12 mouse cellular contexts compared by ENCODE assay signal in genomic region chr19:17256388-17256787, GRCm38 (mm10).
A peak's percentile ranks its signal among the peaks of the same experiment; 100 is the strongest.
DNase-seq lines count a peak whose midpoint lies in the region; ATAC-seq and TF ChIP-seq lines count a peak whose summit lies in the region.
"Had no signal": no experiment of that assay in that cellular context is flagged by ENCODE, and none has a peak within 500 bp of the region (broad histone marks: within the 10 kb centered on the region; RNA-seq: fewer than 3 reads in every experiment).

No protein-coding gene starts in this region.

- TF ChIP-seq POLR2A in CH12.LX (IDR thresholded peaks at IDR 0.05; ENCODE audit: low read depth, low read length), result no peak

- H3K27me3 ChIP-seq in kidney, postnatal 0 days (ENCODE audit: insufficient read depth, low read length), result no peaks in the 10 kb centered on the region
- H3K27me3 ChIP-seq in CH12.LX (replicated peaks), result no peaks in the 10 kb centered on the region
- no peaks in the 10 kb centered on the region for H3K27me3 ChIP-seq in neural tube, embryonic 14.5 days (ENCODE audit: control insufficient read depth, insufficient read depth, low read length)

- H3K4me1 ChIP-seq in kidney, postnatal 0 days (replicated peaks; ENCODE audit: insufficient read depth, low read length), result no peaks in the 10 kb centered on the region
- peaks cover 26 to 48% of the 10 kb centered on the region in 2 experiments for H3K4me1 ChIP-seq in CH12.LX (ENCODE audit: control insufficient read depth in 1 of 2, insufficient read depth in 2 of 2)
- no peaks in the 10 kb centered on the region for H3K4me1 ChIP-seq in neural tube, embryonic 14.5 days (ENCODE audit: control insufficient read depth, insufficient read depth, low read length)

- H3K36me3 ChIP-seq in kidney, postnatal 0 days (ENCODE audit: insufficient read depth, low read length), result no peaks in the 10 kb centered on the region
- H3K36me3 ChIP-seq in CH12.LX (replicated peaks in 1 of 2; ENCODE audit: control insufficient read depth in 1 of 2, insufficient read depth in 1 of 2, low read length in 1 of 2), result no peaks in the 10 kb centered on the region
- H3K36me3 ChIP-seq in neural tube, embryonic 14.5 days (ENCODE audit: control insufficient read depth, insufficient read depth, low read length), result no peaks in the 10 kb centered on the region

- H3K9ac ChIP-seq in kidney, postnatal 0 days (ENCODE audit: low read depth, low read length), result no peak overlapping the region
- no peak overlapping the region for H3K9ac ChIP-seq in CH12.LX (ENCODE audit: insufficient read depth, low read depth)
- no peak overlapping the region for H3K9ac ChIP-seq in neural tube, embryonic 14.5 days (replicated peaks; ENCODE audit: low read depth, low read length)

- in situ Hi-C loops in CH12.LX (cut with MboI; ENCODE audit: low pct_ligation_motif_present, low pct_unique_long_range_greater_than_20kb, low sequenced_read_pairs), result no loop called here

- no peak overlapping the region for H3K4me2 ChIP-seq in kidney, postnatal 0 days (ENCODE audit: low read length)
- H3K4me2 ChIP-seq in CH12.LX (ENCODE audit: insufficient read depth, low read depth, poor library complexity, severe bottlenecking), result peak overlapping the region; percentile 60
- no peak overlapping the region for H3K4me2 ChIP-seq in neural tube, embryonic 14.5 days (ENCODE audit: low read depth, low read length)

- H3K79me2 ChIP-seq in CH12.LX (replicated peaks; ENCODE audit: control insufficient read depth, extremely low read depth, insufficient read depth, poor library complexity, severe bottlenecking), result no peaks in the 10 kb centered on the region

- no peak overlapping the region for H3K4me3 ChIP-seq in kidney, postnatal 0 days (replicated peaks; ENCODE audit: low read depth, low read length)
- no peak overlapping the region for H3K4me3 ChIP-seq in CH12.LX (replicated peaks in 1 of 3; ENCODE audit: low read depth in 2 of 3, low read length in 2 of 3, poor library complexity in 1 of 3)
- H3K4me3 ChIP-seq in neural tube, embryonic 14.5 days (ENCODE audit: low read depth, low read length), result no peak overlapping the region

- TF ChIP-seq EP300 in CH12.LX (IDR thresholded peaks at IDR 0.05; ENCODE audit: low read length), result no peak

- no peak for TF ChIP-seq CTCF in kidney, postnatal 0 days (IDR thresholded peaks at IDR 0.05; ENCODE audit: low read depth)
- TF ChIP-seq CTCF in CH12.LX (conservative IDR thresholded peaks at IDR 0.05 in 1 of 2, IDR thresholded peaks at IDR 0.05 in 1 of 2; ENCODE audit: low read depth in 2 of 2, low read length in 2 of 2), result no peak

- no peak overlapping the region for H3K27ac ChIP-seq in kidney, postnatal 0 days
- H3K27ac ChIP-seq in CH12.LX (ENCODE audit: insufficient read depth, low read depth), result no peak overlapping the region
- H3K27ac ChIP-seq in neural tube, embryonic 14.5 days (ENCODE audit: low read depth, low read length), result no peak overlapping the region

- WGBS in kidney, postnatal 0 days, result 67% methylated on average over 8 of the region's 8 CpGs
- WGBS in neural tube, embryonic 14.5 days, result 46% methylated on average over 8 of the region's 8 CpGs

- dilution Hi-C loops in CH12.LX (cut with MboI; ENCODE audit: extremely low pct_ligation_motif_present, extremely low pct_unique_long_range_greater_than_20kb, low sequenced_read_pairs), result no loop called here

- no peak for ATAC-seq in kidney, postnatal 0 days (replicated peaks; ENCODE audit: low FRiP score, low read depth)
- peak; percentile 88 for ATAC-seq in hematopoietic stem cell, adult 5-6 weeks (replicated peaks in 1 of 2; ENCODE audit: insufficient read depth in 1 of 2, low FRiP score in 2 of 2, low TSS enrichment in 1 of 2, low read depth in 1 of 2, poor library complexity in 2 of 2, severe bottlenecking in 2 of 2)
- ATAC-seq in neural tube, embryonic 14.5 days (ENCODE audit: low read depth), result peak; percentile 70

- no peaks in the 10 kb centered on the region for H3K9me3 ChIP-seq in kidney, postnatal 0 days (replicated peaks; ENCODE audit: low read length)
- no peaks in the 10 kb centered on the region for H3K9me3 ChIP-seq in CH12.LX (replicated peaks; ENCODE audit: low read length)
- no peaks in the 10 kb centered on the region for H3K9me3 ChIP-seq in neural tube, embryonic 14.5 days (ENCODE audit: control insufficient read depth, low read length)

- peak; percentile 46 for DNase-seq in kidney, postnatal 0 days (ENCODE audit: low spot score)
- DNase-seq in kidney, postnatal 36 days, result no peak
- no peak for DNase-seq in CH12.LX (ENCODE audit: extremely low read depth)
- no peak for DNase-seq in urinary bladder, postnatal 4 days (ENCODE audit: low spot score in 2 of 2)
- no peak for DNase-seq in left cerebral cortex, adult 8-10 months (ENCODE audit: low spot score in 2 of 2)
- no peak for DNase-seq in layer of hippocampus, adult 8-10 months (ENCODE audit: low spot score in 2 of 2)
- DNase-seq: cerebellum, adult 9-10 months; gastrocnemius, postnatal 10 days; kidney, adult 8-10 months; right cerebral cortex, adult 18-20 months had no signal

- no peak for TF ChIP-seq RAD21 in CH12.LX (IDR thresholded peaks at IDR 0.05; ENCODE audit: low read depth, low read length)

TF ChIP-seq in CH12.LX, 34 proteins besides CTCF, POLR2A, EP300 and RAD21:
- no peak for TF ChIP-seq ELF1 (IDR thresholded peaks at IDR 0.05; ENCODE audit: low read depth, low read length)
- TF ChIP-seq USF2 (conservative IDR thresholded peaks at IDR 0.05; ENCODE audit: low read depth, low read length), result no peak
- no peak for TF ChIP-seq BHLHE40 (IDR thresholded peaks at IDR 0.05; ENCODE audit: low read depth, low read length)
- no peak for TF ChIP-seq MAX (IDR thresholded peaks at IDR 0.05; ENCODE audit: low read length)
- TF ChIP-seq MAZ (IDR thresholded peaks at IDR 0.05; ENCODE audit: low read depth, low read length), result no peak
- no peak for TF ChIP-seq GABPA (IDR thresholded peaks at IDR 0.05; ENCODE audit: insufficient replicate concordance, low read depth, low read length)
- TF ChIP-seq MAFK (IDR thresholded peaks at IDR 0.05; ENCODE audit: insufficient replicate concordance, low read length), result no peak
- no peak for TF ChIP-seq JUN (IDR thresholded peaks at IDR 0.05; ENCODE audit: insufficient read depth, low read depth, low read length)
- TF ChIP-seq TCF12 (IDR thresholded peaks at IDR 0.05; ENCODE audit: low read depth, low read length), result no peak
- TF ChIP-seq SIN3A (IDR thresholded peaks at IDR 0.05; ENCODE audit: low read length), result no peak
- no peak for TF ChIP-seq ZNF384 (IDR thresholded peaks at IDR 0.05; ENCODE audit: low read depth, low read length)
- no peak for TF ChIP-seq SMC3 (IDR thresholded peaks at IDR 0.05; ENCODE audit: low read depth, low read length)
- no peak for TF ChIP-seq CHD1 (IDR thresholded peaks at IDR 0.05; ENCODE audit: low read depth, low read length)
- TF ChIP-seq RCOR1 (conservative IDR thresholded peaks at IDR 0.05; ENCODE audit: low read depth, low read length), result no peak
- TF ChIP-seq NELFE (IDR thresholded peaks at IDR 0.05; ENCODE audit: low read depth, low read length), result no peak
- no peak for TF ChIP-seq NRF1 (IDR thresholded peaks at IDR 0.05; ENCODE audit: low read depth, low read length)
